24 mouse cellular contexts compared by ENCODE assay signal in the genomic region with DNA sequence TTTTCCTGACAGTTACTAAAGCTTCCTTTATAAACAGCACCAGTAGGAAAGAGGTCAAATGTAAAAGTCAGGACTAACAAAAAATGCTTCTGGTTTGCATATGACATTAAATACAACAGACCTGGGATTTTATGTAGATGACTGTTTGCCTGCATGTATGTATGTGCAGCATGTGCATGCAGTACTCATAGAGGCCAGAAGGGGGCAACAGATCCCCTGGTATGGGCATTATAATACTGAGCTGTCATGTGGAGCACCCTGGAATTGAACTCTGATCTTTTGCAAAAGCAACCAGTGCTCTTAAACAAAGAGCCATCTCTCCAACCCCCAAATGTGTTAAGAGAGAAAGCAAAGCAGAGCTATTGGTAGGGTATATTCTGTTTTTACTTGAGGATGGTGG.
DNase-seq lines count a peak whose midpoint lies in the region; ATAC-seq and TF ChIP-seq lines count a peak whose summit lies in the region.
"Had no signal": no experiment of that assay in that cellular context is flagged by ENCODE, and none has a peak within 500 bp of the region (broad histone marks: within the 10 kb centered on the region; RNA-seq: fewer than 3 reads in every experiment).

No protein-coding gene starts in this region.

- DNase-seq in CD4-positive, CD25-positive, alpha-beta regulatory T cell, adult 2 months (ENCODE audit: low read depth, low spot score) = peak; percentile 16
- DNase-seq in kidney, postnatal 0 days (ENCODE audit: low spot score) = no peak
- no peak for DNase-seq in kidney, adult 11 months
- no peak for DNase-seq in midbrain, postnatal 0 days (ENCODE audit: low spot score)
- DNase-seq in midbrain, embryonic 11.5 days (ENCODE audit: low spot score, missing footprints) = no peak
- no peak for DNase-seq in stomach, postnatal 0 days (ENCODE audit: low spot score)
- no peak for DNase-seq in MN1 (ENCODE audit: low spot score)
- DNase-seq: adrenal gland, postnatal 14 days; cerebellum, adult 11 months; cerebellum, postnatal 10 days; embryo, embryonic 11 days; heart, postnatal 4 days; kidney, adult 8-10 months; kidney, postnatal 4 days; lung, postnatal 4 days; retina, postnatal 1 day; right cerebral cortex, postnatal 4 days; thymus, postnatal 4 days had no signal

- H3K4me3 ChIP-seq in kidney, postnatal 0 days (replicated peaks; ENCODE audit: low read depth, low read length) = no peak overlapping the region
- no peak overlapping the region for H3K4me3 ChIP-seq in midbrain, postnatal 0 days (ENCODE audit: low read depth, low read length)
- no peak overlapping the region for H3K4me3 ChIP-seq in midbrain, embryonic 11.5 days (ENCODE audit: low read depth, low read length)
- H3K4me3 ChIP-seq in stomach, postnatal 0 days (ENCODE audit: low read depth, low read length) = no peak overlapping the region
- H3K4me3 ChIP-seq: embryonic facial prominence, embryonic 15.5 days; heart, embryonic 15.5 days; limb, embryonic 13.5 days; midbrain, embryonic 10.5 days had no signal

- H3K4me2 ChIP-seq in kidney, postnatal 0 days (ENCODE audit: low read length) = no peak overlapping the region
- H3K4me2 ChIP-seq in midbrain, postnatal 0 days (ENCODE audit: low read depth, low read length, poor library complexity, severe bottlenecking) = no peak overlapping the region
- H3K4me2 ChIP-seq in midbrain, embryonic 11.5 days = no peak overlapping the region
- no peak overlapping the region for H3K4me2 ChIP-seq in stomach, postnatal 0 days (replicated peaks; ENCODE audit: low read depth)
- H3K4me2 ChIP-seq: embryonic facial prominence, embryonic 15.5 days; heart, embryonic 15.5 days; limb, embryonic 13.5 days had no signal

- no peak for TF ChIP-seq EP300 in stomach, postnatal 0 days (optimal IDR thresholded peaks at IDR 0.05)

- no peak for ATAC-seq in CD4-positive, CD25-positive, alpha-beta regulatory T cell, adult 4 months
- no peak for ATAC-seq in kidney, postnatal 0 days (replicated peaks; ENCODE audit: low FRiP score, low read depth)
- ATAC-seq in midbrain, postnatal 0 days (ENCODE audit: low FRiP score) = no peak
- ATAC-seq in midbrain, embryonic 11.5 days (ENCODE audit: low FRiP score) = no peak
- no peak for ATAC-seq in stomach, postnatal 0 days (ENCODE audit: low FRiP score, low TSS enrichment)
- ATAC-seq: hindbrain, embryonic 16.5 days had no signal

- H3K36me3 ChIP-seq in kidney, postnatal 0 days (ENCODE audit: insufficient read depth, low read length) = peaks cover 13% of the 10 kb centered on the region; the same call in 1 of the 2 replicates
- peaks cover 55% of the 10 kb centered on the region for H3K36me3 ChIP-seq in midbrain, postnatal 0 days (ENCODE audit: insufficient read depth, low read length)
- H3K36me3 ChIP-seq in midbrain, embryonic 11.5 days (ENCODE audit: control insufficient read depth, insufficient read depth, low read length) = no peaks in the 10 kb centered on the region
- H3K36me3 ChIP-seq in stomach, postnatal 0 days (ENCODE audit: control insufficient read depth, insufficient read depth, low read length) = peaks cover 8% of the 10 kb centered on the region; the same call in 1 of the 2 replicates

- H3K4me1 ChIP-seq in kidney, postnatal 0 days (replicated peaks; ENCODE audit: insufficient read depth, low read length) = no peaks in the 10 kb centered on the region
- no peaks in the 10 kb centered on the region for H3K4me1 ChIP-seq in midbrain, postnatal 0 days (ENCODE audit: insufficient read depth, low read length)
- H3K4me1 ChIP-seq in midbrain, embryonic 11.5 days (ENCODE audit: control insufficient read depth, insufficient read depth, low read length) = no peaks in the 10 kb centered on the region
- no peaks in the 10 kb centered on the region for H3K4me1 ChIP-seq in stomach, postnatal 0 days (replicated peaks; ENCODE audit: control insufficient read depth, insufficient read depth)
- H3K4me1 ChIP-seq: midbrain, embryonic 10.5 days had no signal

- TF ChIP-seq CTCF in kidney, postnatal 0 days (IDR thresholded peaks at IDR 0.05; ENCODE audit: low read depth) = peak; percentile 36; the same call in 1 of the 2 replicates
- peak; percentile 43 for TF ChIP-seq CTCF in midbrain, postnatal 0 days (IDR thresholded peaks at IDR 0.05)
- TF ChIP-seq CTCF in stomach, postnatal 0 days (IDR thresholded peaks at IDR 0.05; ENCODE audit: low read depth) = peak; percentile 31

- no peaks in the 10 kb centered on the region for H3K27me3 ChIP-seq in kidney, postnatal 0 days (ENCODE audit: insufficient read depth, low read length)
- H3K27me3 ChIP-seq in midbrain, postnatal 0 days (ENCODE audit: insufficient read depth, low read length) = no peaks in the 10 kb centered on the region
- H3K27me3 ChIP-seq in midbrain, embryonic 11.5 days (ENCODE audit: control insufficient read depth, insufficient read depth, low read length) = no peaks in the 10 kb centered on the region
- no peaks in the 10 kb centered on the region for H3K27me3 ChIP-seq in stomach, postnatal 0 days (ENCODE audit: control insufficient read depth, insufficient read depth, low read length)
- H3K27me3 ChIP-seq: embryonic facial prominence, embryonic 15.5 days; heart, embryonic 15.5 days; limb, embryonic 13.5 days had no signal

- H3K9ac ChIP-seq in kidney, postnatal 0 days (ENCODE audit: low read depth, low read length) = no peak overlapping the region
- H3K9ac ChIP-seq in midbrain, postnatal 0 days (replicated peaks; ENCODE audit: low read length, poor library complexity, severe bottlenecking) = no peak overlapping the region
- H3K9ac ChIP-seq in midbrain, embryonic 11.5 days (ENCODE audit: low read length) = no peak overlapping the region
- H3K9ac ChIP-seq in stomach, postnatal 0 days (ENCODE audit: low read length) = no peak overlapping the region
- H3K9ac ChIP-seq: embryonic facial prominence, embryonic 15.5 days; heart, embryonic 15.5 days; limb, embryonic 13.5 days had no signal

- no peaks in the 10 kb centered on the region for H3K9me3 ChIP-seq in kidney, postnatal 0 days (replicated peaks; ENCODE audit: low read length)
- no peaks in the 10 kb centered on the region for H3K9me3 ChIP-seq in midbrain, postnatal 0 days (ENCODE audit: low read length)
- H3K9me3 ChIP-seq in midbrain, embryonic 11.5 days (ENCODE audit: control insufficient read depth, low read length) = peaks cover 2% of the 10 kb centered on the region
- H3K9me3 ChIP-seq in stomach, postnatal 0 days (ENCODE audit: control insufficient read depth, low read length) = no peaks in the 10 kb centered on the region
- H3K9me3 ChIP-seq: heart, embryonic 15.5 days had no signal

- no peak overlapping the region for H3K27ac ChIP-seq in kidney, postnatal 0 days
- H3K27ac ChIP-seq in midbrain, postnatal 0 days (ENCODE audit: low read depth, low read length) = no peak overlapping the region
- no peak overlapping the region for H3K27ac ChIP-seq in midbrain, embryonic 11.5 days (ENCODE audit: low read depth, low read length)
- no peak overlapping the region for H3K27ac ChIP-seq in stomach, postnatal 0 days (replicated peaks)
- H3K27ac ChIP-seq: embryonic facial prominence, embryonic 15.5 days; heart, embryonic 15.5 days; limb, embryonic 13.5 days; midbrain, embryonic 10.5 days had no signal
